Mouse (Mus musculus) NIH3T3 (cell line): ENCODE results near the gene Zfp52.

Source experiments
- DNase-seq: peaks from one replicate; pipeline ENCODE4 v3.0.0-alpha.2; 2012; ENCODE audit warnings: low read depth

The Zfp52 gene

GRCm38 (mm10) chr17:21566220-21566619 lies 30.9 kb downstream of the Zfp52 start:
- peak; percentile 89 for DNase-seq

- DNase-seq = peak; percentile 96
Observed at GRCm38 (mm10) chr17:21566728-21567349, 31.5 kb downstream of the Zfp52 start, which contains the start of gene Zfp948. Gene Zfp948 (plus strand): TSS chr17:21567008.

- DNase-seq = peak; percentile 85
Observed at GRCm38 (mm10) chr17:21567696-21568095, 32.4 kb downstream of the Zfp52 start.

DNA sequence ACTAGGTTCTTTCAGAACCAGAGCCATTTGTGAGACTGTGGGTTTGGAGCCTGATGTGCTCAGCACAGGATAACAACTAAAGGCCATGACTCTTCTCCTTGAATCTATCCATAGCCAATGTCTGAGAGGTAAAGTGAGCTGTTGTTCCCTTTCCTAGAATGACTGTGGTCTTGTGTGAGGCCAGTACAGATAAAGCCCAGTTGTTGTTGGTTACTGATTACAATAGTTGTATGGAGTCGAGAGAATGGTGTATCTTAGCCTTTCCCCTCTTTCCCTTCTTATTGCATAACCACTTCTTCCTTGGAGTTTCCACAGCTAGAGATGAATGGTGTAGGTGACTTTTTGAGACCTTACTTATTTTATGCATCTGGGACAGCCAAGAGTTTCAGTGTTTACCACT lies 43.7 kb downstream of the Zfp52 start:
- no peak for DNase-seq

GRCm38 (mm10) chr17:21579493-21580175 lies 44.3 kb downstream of the Zfp52 start:
- peak; percentile 87 for DNase-seq

DNA sequence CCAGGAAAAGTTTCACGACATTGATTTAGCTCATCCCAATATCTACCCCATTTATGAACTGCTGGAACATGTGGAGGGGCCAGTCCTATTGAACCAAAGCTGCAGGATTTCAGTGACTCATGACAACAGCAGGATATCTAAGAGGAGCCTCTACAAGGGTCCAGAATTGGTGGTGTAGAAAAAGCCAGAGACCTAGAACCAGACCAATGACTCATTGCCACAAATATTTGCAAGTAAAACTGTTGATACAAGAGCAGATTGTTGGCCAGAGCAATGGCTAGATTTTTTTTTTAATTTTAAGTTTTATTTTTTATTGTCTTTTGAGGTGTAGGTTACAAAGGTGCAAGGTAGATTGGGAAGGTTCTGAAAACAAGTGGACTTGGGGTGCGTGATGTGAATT lies 50.2 kb downstream of the Zfp52 start:
- peak; percentile 10 for DNase-seq
